Mouse (Mus musculus) frontal cortex, adult 2 months (tissue): ENCODE measurements at regions not wholly inside any gene's neighbourhood (a gene's known extent, or its start where the extent isn't known, plus 50 kb on each side); places are given as distances from the start of the nearest gene placed in this dataset.

Experiments
- DNase-seq, 2 experiments: peaks; one replicate each; pipeline ENCODE4 v3.0.0; 2022; ENCODE audit warnings: low spot score in 1 of 2; ENCODE audit errors: extremely low spot score in 1 of 2

GRCm38 (mm10) chr2:146623052-146623451, 110.9 kb upstream of the Ralgapa2 start:
- DNase-seq: no peak

GRCm38 (mm10) chr2:146624207-146624606, 112.1 kb upstream of the Ralgapa2 start:
- DNase-seq: no peak

GRCm38 (mm10) chr2:146625166-146625751, 113.1 kb upstream of the Ralgapa2 start:
- DNase-seq: no peak

GRCm38 (mm10) chr2:146626531-146626930, 114.4 kb upstream of the Ralgapa2 start:
- no peak for DNase-seq

GRCm38 (mm10) chr2:146630179-146630578, 118.0 kb upstream of the Ralgapa2 start:
- DNase-seq: no peak

GRCm38 (mm10) chr2:146631098-146631497, 119.0 kb upstream of the Ralgapa2 start:
- DNase-seq: no peak

GRCm38 (mm10) chr2:146633329-146634070, 121.4 kb upstream of the Ralgapa2 start:
- DNase-seq: peak; percentile 38 to 88

- no peak for DNase-seq
Observed at GRCm38 (mm10) chr2:146637573-146637972, 125.4 kb upstream of the Ralgapa2 start.

GRCm38 (mm10) chr2:146646237-146646972, 134.3 kb upstream of the Ralgapa2 start:
- no peak for DNase-seq

GRCm38 (mm10) chr2:146646973-146647282, 134.8 kb upstream of the Ralgapa2 start:
- DNase-seq: no peak

- DNase-seq: no peak
Observed at GRCm38 (mm10) chr2:146661346-146661745, 149.2 kb upstream of the Ralgapa2 start.

GRCm38 (mm10) chr2:146672761-146673160, 160.6 kb upstream of the Ralgapa2 start:
- no peak for DNase-seq

GRCm38 (mm10) chr2:146681979-146682378, 169.8 kb upstream of the Ralgapa2 start:
- DNase-seq: no peak

GRCm38 (mm10) chr2:146685854-146686507, 169.7 kb upstream of the Kiz start:
- DNase-seq: no peak

- no peak for DNase-seq
Observed at GRCm38 (mm10) chr2:146688544-146688943, 167.1 kb upstream of the Kiz start.

GRCm38 (mm10) chr2:146693484-146693883, 162.2 kb upstream of the Kiz start:
- no peak for DNase-seq

GRCm38 (mm10) chr2:146694041-146694440, 161.6 kb upstream of the Kiz start:
- no peak for DNase-seq

GRCm38 (mm10) chr2:146696277-146696676, 159.4 kb upstream of the Kiz start:
- no peak for DNase-seq

GRCm38 (mm10) chr2:146696727-146697126, 158.9 kb upstream of the Kiz start:
- DNase-seq: no peak

- DNase-seq: peak in 1 of 2 experiments; percentile 12
Observed at GRCm38 (mm10) chr2:146710676-146711075, 145.0 kb upstream of the Kiz start.

GRCm38 (mm10) chr2:146721184-146721715, 134.4 kb upstream of the Kiz start:
- no peak for DNase-seq
